Mouse (Mus musculus): ENCODE measurements around the gene Rps6ka4. TPM values are rescaled to one million over a fixed set of nuclear protein-coding genes. Genes with fewer than 3 reads are reported as not detected.

Gene Rps6ka4
- polyA plus RNA-seq (2014; fragmentation: Nextera tagmentation; extraction: Ambion mirVana), result 6.0 and 6.8 TPM in 2 replicates

DNA sequence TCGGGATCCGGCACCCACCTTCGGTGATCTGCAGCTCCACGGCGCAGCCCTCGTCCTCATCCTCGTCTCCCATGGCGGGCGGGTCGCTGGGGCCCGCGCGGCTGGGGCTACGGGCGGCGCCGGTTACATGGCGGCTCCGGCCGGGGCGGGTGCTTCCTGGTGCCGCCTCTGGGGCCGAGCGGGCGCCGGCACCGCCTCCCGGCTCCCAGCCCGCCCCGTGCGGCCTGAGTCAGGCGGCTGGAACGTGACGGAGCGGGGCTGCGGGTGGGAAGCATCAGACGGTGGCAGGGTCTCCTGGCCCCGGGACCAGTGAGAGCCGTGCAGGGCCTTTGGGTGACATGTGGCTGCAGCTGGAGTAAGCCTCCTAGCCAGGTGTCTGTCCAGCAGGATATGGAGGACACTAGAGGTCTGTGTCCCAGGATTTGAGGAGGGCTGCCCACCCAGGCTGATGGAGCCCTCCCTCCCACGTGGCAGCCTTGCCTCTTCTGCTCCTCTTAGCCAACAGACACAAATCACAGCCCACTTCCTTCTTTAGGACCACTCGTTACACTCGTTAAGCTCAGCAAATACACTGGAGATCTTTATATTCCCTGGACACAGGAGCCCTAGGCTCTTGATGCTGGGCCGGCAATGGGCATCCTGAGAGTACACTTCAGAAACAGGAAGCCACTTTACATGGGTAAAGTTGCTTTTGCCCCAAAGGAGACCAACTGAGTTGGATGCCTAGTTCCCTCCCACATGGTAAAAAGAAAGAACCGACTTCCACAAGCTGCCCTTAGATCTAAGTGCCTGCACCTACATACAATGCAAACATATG, at the start of gene Rps6ka4:
Gene Rps6ka4, minus strand, starts transcription at position 162 of the 817 bp plus-strand sequence.
- H3K27me3 ChIP-seq (ENCODE audit: control insufficient read depth, insufficient read depth, low read length), result peaks cover 22% of the 10 kb centered on the region; the same call in 1 of the 2 replicates

DNA sequence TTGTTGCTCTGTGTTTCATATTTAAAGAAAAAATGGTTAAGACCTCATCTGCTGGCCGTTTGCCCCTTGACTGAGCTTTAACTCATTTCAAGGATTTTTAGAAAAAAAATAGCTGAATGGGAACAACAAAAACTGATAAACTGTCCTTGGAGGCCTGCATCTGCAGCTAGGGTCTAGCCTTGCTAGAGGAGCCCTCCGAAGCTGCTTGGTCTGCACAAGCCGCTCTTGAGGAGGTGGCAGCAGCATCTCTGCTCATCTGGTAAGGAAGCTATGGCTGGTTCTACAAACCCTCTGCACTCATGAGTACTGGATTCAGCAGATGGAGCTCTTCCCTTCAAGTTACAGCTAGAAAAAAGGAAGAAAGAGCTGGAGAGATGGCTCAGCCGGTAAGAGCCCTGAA, 37.5 kb upstream of the Rps6ka4 start:
- no peak overlapping the region for H3K4me3 ChIP-seq (replicated peaks; ENCODE audit: low read depth, low read length)
- H3K27ac ChIP-seq (replicated peaks; ENCODE audit: low read depth, low read length), result no peak overlapping the region
- H3K9me3 ChIP-seq (ENCODE audit: control insufficient read depth, low read length), result peaks cover 9% of the 10 kb centered on the region
- WGBS, result 92% methylated on average over 4 of the region's 4 CpGs
- no peak overlapping the region for H3K9ac ChIP-seq (replicated peaks; ENCODE audit: low read length)
- H3K36me3 ChIP-seq (ENCODE audit: control insufficient read depth, insufficient read depth, low read length), result no peaks in the 10 kb centered on the region
- no peak overlapping the region for H3K4me2 ChIP-seq (ENCODE audit: low read length)
- no peaks in the 10 kb centered on the region for H3K27me3 ChIP-seq (ENCODE audit: control insufficient read depth, insufficient read depth, low read length)
- no peaks in the 10 kb centered on the region for H3K4me1 ChIP-seq (ENCODE audit: control insufficient read depth, insufficient read depth, low read length)
- DNase-seq, result no peak
- no peak for ATAC-seq (ENCODE audit: low FRiP score, low TSS enrichment)

More for the DNA sequence above, at the start of gene Rps6ka4:
- peaks cover 15% of the 10 kb centered on the region for H3K4me1 ChIP-seq (ENCODE audit: control insufficient read depth, insufficient read depth, low read length)
- H3K9ac ChIP-seq (replicated peaks; ENCODE audit: low read length), result peak within 1 kb of the TSS; percentile 64
- peak within 1 kb of the TSS; percentile 56 for H3K4me3 ChIP-seq (replicated peaks; ENCODE audit: low read depth, low read length)
- H3K27ac ChIP-seq (replicated peaks; ENCODE audit: low read depth, low read length), result no peak within 1 kb of the TSS
- no peaks in the 10 kb centered on the region for H3K36me3 ChIP-seq (ENCODE audit: control insufficient read depth, insufficient read depth, low read length)
- 1% methylated on average over 44 of the region's 44 CpGs for WGBS
- H3K4me2 ChIP-seq (ENCODE audit: low read length), result peak within 1 kb of the TSS; percentile 99
- peak; percentile 76 for DNase-seq
- no peaks in the 10 kb centered on the region for H3K9me3 ChIP-seq (ENCODE audit: control insufficient read depth, low read length)
- peak; percentile 78 for ATAC-seq (ENCODE audit: low FRiP score, low TSS enrichment)

DNA sequence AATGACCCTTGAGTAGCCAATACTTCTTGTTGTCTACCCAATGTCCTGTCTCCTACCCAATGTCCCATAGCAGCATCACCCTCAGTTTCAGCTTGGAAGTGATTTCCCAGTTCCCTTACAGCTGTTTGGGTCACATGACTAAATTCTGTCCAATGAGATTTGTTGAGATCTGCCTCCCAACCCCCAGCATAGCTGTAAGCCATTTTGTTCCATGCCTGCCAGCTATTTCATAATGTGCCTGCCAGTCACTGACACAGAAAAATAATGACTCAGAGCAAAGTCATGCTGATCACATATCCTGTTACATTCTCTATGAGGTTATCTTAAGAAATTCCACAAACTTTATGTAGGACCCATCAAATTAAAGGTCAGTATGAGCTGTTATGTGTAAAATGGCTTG, 36.4 kb upstream of the Rps6ka4 start:
- ATAC-seq (ENCODE audit: low FRiP score, low TSS enrichment), result no peak
- Histone ChIP-seq H3K27me3 (ENCODE audit: control insufficient read depth, insufficient read depth, low read length) (no peaks in the 10 kb centered on the region), H3K36me3 (ENCODE audit: control insufficient read depth, insufficient read depth, low read length) (no peaks in the 10 kb centered on the region), H3K27ac (replicated peaks; ENCODE audit: low read depth, low read length) (no peak overlapping the region), H3K4me1 (ENCODE audit: control insufficient read depth, insufficient read depth, low read length) (no peaks in the 10 kb centered on the region), H3K4me3 (replicated peaks; ENCODE audit: low read depth, low read length) (no peak overlapping the region), H3K9me3 (ENCODE audit: control insufficient read depth, low read length) (peaks cover 9% of the 10 kb centered on the region), H3K9ac (replicated peaks; ENCODE audit: low read length) (no peak overlapping the region), H3K4me2 (ENCODE audit: low read length) (no peak overlapping the region)
- DNase-seq, result no peak

DNA sequence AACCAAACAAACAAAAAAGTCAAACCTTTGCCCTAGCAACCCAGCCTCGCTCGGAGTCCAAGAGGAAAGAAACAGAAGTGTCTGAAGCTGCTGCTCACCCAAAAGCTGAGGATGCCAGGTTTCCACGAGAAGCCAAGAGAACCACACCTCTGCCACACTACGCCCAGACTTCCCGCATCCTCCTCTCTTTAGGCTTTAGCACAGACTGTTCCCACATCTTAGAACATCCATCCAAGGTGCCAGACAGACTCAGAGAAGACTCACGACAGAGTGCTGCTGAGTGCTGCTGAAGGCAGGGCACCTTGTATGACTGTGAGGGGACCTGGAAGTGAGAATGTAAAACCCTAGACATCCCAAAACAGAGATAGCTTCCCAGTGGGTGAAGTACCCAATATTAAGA, 35.4 kb upstream of the Rps6ka4 start:
- no peak for ATAC-seq (ENCODE audit: low FRiP score, low TSS enrichment)
- no peaks in the 10 kb centered on the region for H3K4me1 ChIP-seq (ENCODE audit: control insufficient read depth, insufficient read depth, low read length)
- no peak overlapping the region for H3K4me2 ChIP-seq (ENCODE audit: low read length)
- H3K4me3 ChIP-seq (replicated peaks; ENCODE audit: low read depth, low read length), result no peak overlapping the region
- H3K36me3 ChIP-seq (ENCODE audit: control insufficient read depth, insufficient read depth, low read length), result no peaks in the 10 kb centered on the region
- no peak for DNase-seq
- H3K27ac ChIP-seq (replicated peaks; ENCODE audit: low read depth, low read length), result no peak overlapping the region
- 86% methylated on average over 6 of the region's 6 CpGs for WGBS
- H3K9ac ChIP-seq (replicated peaks; ENCODE audit: low read length), result no peak overlapping the region
- H3K27me3 ChIP-seq (ENCODE audit: control insufficient read depth, insufficient read depth, low read length), result no peaks in the 10 kb centered on the region
- peaks cover 9% of the 10 kb centered on the region for H3K9me3 ChIP-seq (ENCODE audit: control insufficient read depth, low read length)

DNA sequence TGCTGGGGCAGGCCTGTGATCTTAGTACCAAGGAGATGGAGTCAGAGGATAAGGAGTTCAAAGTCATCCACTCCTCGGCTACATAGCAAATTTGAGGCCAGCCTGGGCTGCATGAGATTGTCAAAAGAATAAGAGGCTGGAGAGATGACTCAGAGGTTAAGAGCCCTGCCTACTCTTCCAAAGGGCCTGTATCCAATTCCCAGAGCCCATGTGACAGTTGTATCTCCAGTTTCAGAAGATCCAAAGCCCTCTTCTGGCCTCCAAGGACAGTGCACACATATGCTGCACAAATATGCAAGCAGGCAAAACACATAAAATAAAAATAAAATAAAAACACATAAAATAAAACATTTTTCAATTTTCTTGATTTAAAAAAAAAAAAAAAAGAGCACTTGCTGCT, 33.8 kb upstream of the Rps6ka4 start:
- no peaks in the 10 kb centered on the region for H3K27me3 ChIP-seq (ENCODE audit: control insufficient read depth, insufficient read depth, low read length)
- no peak overlapping the region for H3K9ac ChIP-seq (replicated peaks; ENCODE audit: low read length)
- H3K27ac ChIP-seq (replicated peaks; ENCODE audit: low read depth, low read length), result no peak overlapping the region
- H3K9me3 ChIP-seq (ENCODE audit: control insufficient read depth, low read length), result peaks cover 5% of the 10 kb centered on the region; the same call in 1 of the 2 replicates
- 87% methylated on average over 1 of the region's 1 CpGs for WGBS
- DNase-seq (no peak), ATAC-seq (ENCODE audit: low FRiP score, low TSS enrichment) (no peak)
- no peaks in the 10 kb centered on the region for H3K36me3 ChIP-seq (ENCODE audit: control insufficient read depth, insufficient read depth, low read length)
- no peak overlapping the region for H3K4me2 ChIP-seq (ENCODE audit: low read length)
- no peak overlapping the region for H3K4me3 ChIP-seq (replicated peaks; ENCODE audit: low read depth, low read length)
- H3K4me1 ChIP-seq (ENCODE audit: control insufficient read depth, insufficient read depth, low read length), result no peaks in the 10 kb centered on the region

DNA sequence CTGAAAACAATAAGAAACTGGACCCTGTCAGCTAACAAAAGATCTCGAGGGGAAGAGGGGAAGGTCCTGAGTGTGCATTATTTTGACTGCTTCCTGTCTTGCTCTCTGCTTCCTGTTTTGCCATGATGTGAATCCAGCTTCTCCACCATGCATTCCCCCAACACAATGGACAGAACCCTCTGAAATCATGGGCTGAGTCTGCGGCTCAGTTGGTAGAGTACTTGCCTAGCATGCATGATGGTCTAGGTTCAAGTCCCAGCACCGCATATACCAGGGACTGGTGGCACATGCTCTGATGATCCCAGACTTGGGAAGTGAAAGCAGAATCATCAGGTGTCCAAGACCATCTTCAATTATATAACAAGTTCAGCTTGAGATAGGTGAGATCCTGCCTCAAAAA, 32.3 kb upstream of the Rps6ka4 start:
- Histone ChIP-seq H3K4me2 (ENCODE audit: low read length) (no peak overlapping the region), H3K9me3 (ENCODE audit: control insufficient read depth, low read length) (no peaks in the 10 kb centered on the region; the same call in 1 of the 2 replicates), H3K9ac (replicated peaks; ENCODE audit: low read length) (no peak overlapping the region), H3K27me3 (ENCODE audit: control insufficient read depth, insufficient read depth, low read length) (no peaks in the 10 kb centered on the region), H3K4me3 (replicated peaks; ENCODE audit: low read depth, low read length) (no peak overlapping the region), H3K36me3 (ENCODE audit: control insufficient read depth, insufficient read depth, low read length) (no peaks in the 10 kb centered on the region), H3K27ac (replicated peaks; ENCODE audit: low read depth, low read length) (no peak overlapping the region), H3K4me1 (ENCODE audit: control insufficient read depth, insufficient read depth, low read length) (no peaks in the 10 kb centered on the region)
- ATAC-seq (ENCODE audit: low FRiP score, low TSS enrichment) (no peak), DNase-seq (no peak)
- 80% methylated on average over 3 of the region's 3 CpGs for WGBS

DNA sequence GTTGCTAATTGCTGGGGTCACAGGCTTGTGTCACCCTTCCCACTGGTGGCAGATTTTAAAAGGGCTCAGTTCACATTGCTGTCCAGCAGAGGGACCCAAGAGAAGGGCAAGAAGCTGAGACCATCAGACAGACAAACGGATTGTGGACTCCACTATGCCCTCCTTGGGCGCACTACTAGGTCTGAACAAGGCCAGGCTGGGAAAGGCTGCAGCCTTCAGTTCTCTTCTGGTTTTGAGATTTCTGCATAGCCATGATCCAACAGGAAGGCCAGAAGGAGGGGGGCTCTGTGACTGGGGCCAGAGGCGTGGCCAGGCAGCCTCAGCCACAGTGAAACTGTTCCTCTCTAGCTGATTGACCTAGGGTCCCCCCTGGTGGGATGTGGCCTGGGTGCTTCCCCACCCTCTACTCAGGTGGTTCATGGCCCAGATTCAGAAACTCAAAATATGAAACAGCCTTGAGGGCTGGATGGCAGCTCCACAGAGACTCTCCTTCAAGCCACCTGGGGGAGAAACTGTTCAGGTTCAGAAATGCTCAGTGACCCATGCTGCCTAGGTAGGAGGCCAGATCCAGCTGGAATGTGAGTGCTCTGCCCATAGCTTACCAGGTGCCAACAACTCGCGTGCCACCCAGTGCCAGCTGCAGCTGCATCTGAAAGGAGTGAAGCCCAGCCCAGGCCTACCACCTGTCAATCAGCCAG, 31.3 kb upstream of the Rps6ka4 start:
- 57% methylated on average over 5 of the region's 5 CpGs for WGBS
- H3K4me3 ChIP-seq (replicated peaks; ENCODE audit: low read depth, low read length), result no peak overlapping the region
- H3K36me3 ChIP-seq (ENCODE audit: control insufficient read depth, insufficient read depth, low read length), result no peaks in the 10 kb centered on the region
- no peak for ATAC-seq (ENCODE audit: low FRiP score, low TSS enrichment)
- no peak for DNase-seq
- no peaks in the 10 kb centered on the region for H3K4me1 ChIP-seq (ENCODE audit: control insufficient read depth, insufficient read depth, low read length)
- H3K27me3 ChIP-seq (ENCODE audit: control insufficient read depth, insufficient read depth, low read length), result no peaks in the 10 kb centered on the region
- H3K27ac ChIP-seq (replicated peaks; ENCODE audit: low read depth, low read length), result no peak overlapping the region
- H3K9me3 ChIP-seq (ENCODE audit: control insufficient read depth, low read length), result no peaks in the 10 kb centered on the region
- H3K4me2 ChIP-seq (ENCODE audit: low read length), result no peak overlapping the region
- no peak overlapping the region for H3K9ac ChIP-seq (replicated peaks; ENCODE audit: low read length)

DNA sequence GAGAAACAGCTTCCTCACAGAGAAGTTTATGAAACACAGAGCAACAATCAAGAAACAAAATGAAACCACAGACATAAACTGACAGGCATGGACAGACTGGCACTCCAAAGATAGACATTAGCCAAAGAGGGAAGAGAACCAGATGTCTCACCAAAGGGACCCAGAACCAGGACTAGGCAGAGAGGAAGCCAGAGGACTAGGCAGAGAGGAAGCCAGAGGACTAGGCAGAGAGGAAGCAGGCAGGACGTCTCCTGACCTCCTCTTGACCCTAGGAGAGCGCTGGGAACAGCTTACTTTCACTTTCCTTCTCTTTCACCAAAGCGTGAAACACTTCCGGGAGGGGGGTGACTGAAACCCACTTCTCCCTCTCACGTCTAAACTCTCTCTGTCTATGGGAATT, 28.9 kb upstream of the Rps6ka4 start:
- Histone ChIP-seq H3K36me3 (ENCODE audit: control insufficient read depth, insufficient read depth, low read length) (no peaks in the 10 kb centered on the region), H3K27ac (replicated peaks; ENCODE audit: low read depth, low read length) (no peak overlapping the region), H3K9me3 (ENCODE audit: control insufficient read depth, low read length) (no peaks in the 10 kb centered on the region), H3K4me2 (ENCODE audit: low read length) (no peak overlapping the region), H3K4me1 (ENCODE audit: control insufficient read depth, insufficient read depth, low read length) (no peaks in the 10 kb centered on the region), H3K9ac (replicated peaks; ENCODE audit: low read length) (no peak overlapping the region), H3K4me3 (replicated peaks; ENCODE audit: low read depth, low read length) (no peak overlapping the region), H3K27me3 (ENCODE audit: control insufficient read depth, insufficient read depth, low read length) (no peaks in the 10 kb centered on the region)
- ATAC-seq (ENCODE audit: low FRiP score, low TSS enrichment), result no peak
- WGBS, result 16% methylated on average over 5 of the region's 5 CpGs
- DNase-seq, result no peak

DNA sequence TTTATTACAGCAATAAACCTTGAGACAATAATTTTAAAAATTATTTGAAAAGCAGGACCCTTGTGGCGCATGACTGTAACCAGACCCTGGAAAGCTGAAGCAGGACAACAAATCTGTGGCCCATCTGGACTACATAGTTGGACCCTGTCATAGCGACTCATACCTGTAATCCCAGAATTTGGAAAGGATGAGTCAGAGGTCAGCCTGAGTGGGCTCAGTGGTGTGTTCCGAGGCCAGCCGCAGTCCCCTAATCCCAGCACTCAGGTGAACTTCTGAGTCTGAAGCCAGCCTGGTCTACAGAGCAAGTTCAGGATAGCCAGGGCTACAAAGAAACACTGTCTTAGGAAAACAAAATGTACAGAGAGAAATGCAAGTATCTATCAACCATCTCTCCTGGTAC, 21.0 kb upstream of the Rps6ka4 start:
- no peaks in the 10 kb centered on the region for H3K4me1 ChIP-seq (ENCODE audit: control insufficient read depth, insufficient read depth, low read length)
- WGBS, result 93% methylated on average over 4 of the region's 4 CpGs
- no peaks in the 10 kb centered on the region for H3K36me3 ChIP-seq (ENCODE audit: control insufficient read depth, insufficient read depth, low read length)
- no peak overlapping the region for H3K9ac ChIP-seq (replicated peaks; ENCODE audit: low read length)
- H3K27ac ChIP-seq (replicated peaks; ENCODE audit: low read depth, low read length), result no peak overlapping the region
- H3K27me3 ChIP-seq (ENCODE audit: control insufficient read depth, insufficient read depth, low read length), result no peaks in the 10 kb centered on the region
- H3K4me2 ChIP-seq (ENCODE audit: low read length), result no peak overlapping the region
- DNase-seq, result no peak
- no peaks in the 10 kb centered on the region for H3K9me3 ChIP-seq (ENCODE audit: control insufficient read depth, low read length)
- H3K4me3 ChIP-seq (replicated peaks; ENCODE audit: low read depth, low read length), result no peak overlapping the region
- ATAC-seq (ENCODE audit: low FRiP score, low TSS enrichment), result no peak

Measured in midbrain, embryonic 14.5 days (tissue).